Mouse (Mus musculus) stomach, embryonic 15.5 days (tissue): ENCODE results near the gene Zfand6. TPM values are rescaled to one million over a fixed set of nuclear protein-coding genes. Genes with fewer than 3 reads are reported as not detected.

Experiments
- ATAC-seq: fragments of 200-750 bp; cut with Nextera tagmentation; 2 replicates; pipeline ENCODE4 v1.8.0; 2017; ENCODE audit warnings: low read depth, moderate number of reproducible peaks, moderate TSS enrichment; ENCODE audit not compliant: insufficient read depth, low FRiP score
- H3K27ac ChIP-seq: fragments of 300-500 bp; sonication (generic); 2 replicates; pipeline ENCODE4 v1.5.1; 2015; ENCODE audit warnings: mild to moderate bottlenecking, inconsistent platforms
- H3K27me3 ChIP-seq: fragments of 300-500 bp; sonication (generic); replicated peaks from 2 replicates; pipeline ENCODE4 v1.6.1; 2015; ENCODE audit warnings: inconsistent platforms
- H3K36me3 ChIP-seq: fragments of 300-500 bp; sonication (generic); 2 replicates; pipeline ENCODE4 v1.6.1; 2015; ENCODE audit warnings: inconsistent platforms
- H3K4me1 ChIP-seq: fragments of 300-500 bp; sonication (generic); 2 replicates; pipeline ENCODE4 v1.6.1; 2015; ENCODE audit warnings: inconsistent platforms
- H3K4me2 ChIP-seq: fragments of 300-500 bp; sonication (generic); 2 replicates; pipeline ENCODE4 v1.6.1; 2015; ENCODE audit warnings: mild to moderate bottlenecking, inconsistent platforms
- H3K4me3 ChIP-seq: fragments of 300-500 bp; sonication (generic); replicated peaks from 2 replicates; pipeline ENCODE4 v1.5.1; 2015; ENCODE audit warnings: inconsistent platforms
- H3K9ac ChIP-seq: fragments of 300-500 bp; sonication (generic); 2 replicates; pipeline ENCODE4 v1.6.1; 2015; ENCODE audit warnings: inconsistent platforms
- H3K9me3 ChIP-seq: fragments of 300-500 bp; sonication (generic); 2 replicates; pipeline ENCODE4 v1.6.1; 2016; ENCODE audit warnings: inconsistent platforms
- WGBS: fragments of 180-500 bp; shearing (Covaris S2); methylation state at CpG from one replicate; pipeline ENCODE4 v1.1.7; 2015; 5-methylcytosine and 5-hydroxymethylcytosine counted together
- polyA plus RNA-seq: library from polyadenylated mRNA; unstranded; fragments of >200 nt; fragmentation: Nextera tagmentation; extraction: Ambion mirVana; gene quantifications from 2 replicates; pipeline ENCODE4 v1.2.1, GENCODE M21; 2015

The Zfand6 gene
- polyA plus RNA-seq, 1 experiment from 2014 or later = 177 TPM

- Histone ChIP-seq H3K4me1 (no peaks in the 10 kb centered on the region), H3K9ac (no peak overlapping the region), H3K36me3 (no peaks in the 10 kb centered on the region), H3K27me3 (no peaks in the 10 kb centered on the region), H3K4me2 (no peak overlapping the region), H3K4me3 (no peak overlapping the region), H3K9me3 (no peaks in the 10 kb centered on the region), H3K27ac (no peak overlapping the region)
- ATAC-seq = no peak
- WGBS = 54% methylated on average over 1 of the region's 1 CpGs
These were observed 43.5 kb downstream of the Zfand6 start for GRCm38 (mm10) chr7:84646256-84646655.

- H3K36me3 ChIP-seq = no peaks in the 10 kb centered on the region
- no peaks in the 10 kb centered on the region for H3K9me3 ChIP-seq
- no peak overlapping the region for H3K4me2 ChIP-seq
- no peak for ATAC-seq
- no peak overlapping the region for H3K9ac ChIP-seq
- WGBS = 86% methylated on average over 6 of the region's 6 CpGs
- no peaks in the 10 kb centered on the region for H3K27me3 ChIP-seq
- no peaks in the 10 kb centered on the region for H3K4me1 ChIP-seq
- no peak overlapping the region for H3K4me3 ChIP-seq
- H3K27ac ChIP-seq = no peak overlapping the region
These were observed 46.3 kb downstream of the Zfand6 start for GRCm38 (mm10) chr7:84643270-84643998.

DNA sequence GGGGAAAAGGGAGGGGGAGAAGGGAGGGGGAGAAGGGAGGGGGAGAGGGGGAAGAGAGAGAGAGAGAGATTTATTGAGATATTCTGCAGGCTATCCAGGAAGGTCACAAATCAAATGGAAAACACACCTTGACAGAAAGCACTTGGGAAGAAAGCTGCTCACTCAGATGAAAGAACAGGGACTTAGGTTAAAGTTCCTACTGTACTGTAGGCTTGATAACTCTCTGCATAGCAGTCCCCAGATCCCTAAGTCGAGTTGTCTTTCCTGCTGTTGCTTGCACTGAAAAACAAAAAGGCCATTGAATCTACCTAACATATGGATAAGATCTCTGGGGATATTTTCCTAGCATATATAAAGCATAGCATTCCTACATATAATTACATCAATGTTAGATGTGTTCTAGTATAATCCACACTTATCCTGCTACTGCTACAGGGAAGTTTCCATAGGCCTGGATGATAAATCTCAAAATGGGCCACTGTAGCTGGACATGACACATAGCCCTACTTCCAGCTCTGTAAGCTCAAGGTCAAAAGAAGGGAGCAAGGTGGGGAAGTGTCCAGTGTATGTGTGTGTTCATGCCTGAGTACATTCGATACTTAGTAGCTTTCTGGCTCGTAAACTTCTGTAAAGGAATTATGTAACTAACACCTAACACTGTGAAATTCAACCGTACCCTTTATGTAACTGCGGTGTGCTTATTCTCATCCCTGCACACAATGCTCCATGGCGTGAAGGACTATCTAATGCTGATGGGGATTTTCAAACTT, 47.4 kb downstream of the Zfand6 start:
- ATAC-seq = no peak
- no peak overlapping the region for H3K9ac ChIP-seq
- H3K4me3 ChIP-seq = no peak overlapping the region
- H3K9me3 ChIP-seq = no peaks in the 10 kb centered on the region
- 78% methylated on average over 6 of the region's 6 CpGs for WGBS
- H3K4me2 ChIP-seq = no peak overlapping the region
- H3K27me3 ChIP-seq = no peaks in the 10 kb centered on the region
- no peaks in the 10 kb centered on the region for H3K36me3 ChIP-seq
- no peaks in the 10 kb centered on the region for H3K4me1 ChIP-seq
- H3K27ac ChIP-seq = no peak overlapping the region

GRCm38 (mm10) chr7:84636939-84637338, 52.8 kb downstream of the Zfand6 start:
- no peak overlapping the region for H3K4me3 ChIP-seq
- H3K4me1 ChIP-seq = no peaks in the 10 kb centered on the region
- ATAC-seq = no peak
- H3K27me3 ChIP-seq = no peaks in the 10 kb centered on the region
- no peak overlapping the region for H3K4me2 ChIP-seq
- no peak overlapping the region for H3K9ac ChIP-seq
- H3K36me3 ChIP-seq = no peaks in the 10 kb centered on the region
- H3K9me3 ChIP-seq = no peaks in the 10 kb centered on the region
- H3K27ac ChIP-seq = no peak overlapping the region

DNA sequence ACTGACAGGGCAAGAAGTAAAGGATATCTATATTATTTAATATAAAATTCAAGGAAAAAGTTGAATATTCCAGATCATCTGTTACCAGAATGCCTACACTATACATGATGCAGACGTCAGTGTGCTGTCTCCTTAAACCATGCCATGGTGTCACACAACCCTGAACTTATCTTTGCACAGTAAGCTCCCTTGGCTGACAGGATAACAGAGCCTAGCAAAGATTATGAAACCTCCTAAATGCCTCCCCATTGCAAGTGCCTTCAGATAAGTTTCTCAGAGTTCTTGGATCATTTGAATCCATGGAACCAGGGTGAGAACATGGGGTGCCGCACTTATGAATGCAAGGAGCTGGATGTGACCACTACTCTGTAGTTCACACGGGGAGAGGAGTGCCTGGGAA, 57.9 kb downstream of the Zfand6 start:
- H3K9ac ChIP-seq = no peak overlapping the region
- no peaks in the 10 kb centered on the region for H3K4me1 ChIP-seq
- no peaks in the 10 kb centered on the region for H3K27me3 ChIP-seq
- H3K4me2 ChIP-seq = no peak overlapping the region
- peak; percentile 76; the same call in 1 of the 2 replicates for ATAC-seq
- H3K9me3 ChIP-seq = no peaks in the 10 kb centered on the region
- no peak overlapping the region for H3K4me3 ChIP-seq
- WGBS = 91% methylated on average over 3 of the region's 3 CpGs
- H3K36me3 ChIP-seq = no peaks in the 10 kb centered on the region; the same call in 1 of the 2 replicates
- no peak overlapping the region for H3K27ac ChIP-seq

- H3K36me3 ChIP-seq = peaks cover 18% of the 10 kb centered on the region
- no peak overlapping the region for H3K9ac ChIP-seq
- no peaks in the 10 kb centered on the region for H3K9me3 ChIP-seq
- 96% methylated on average over 4 of the region's 4 CpGs for WGBS
- no peaks in the 10 kb centered on the region for H3K27me3 ChIP-seq
- no peak overlapping the region for H3K27ac ChIP-seq
- H3K4me2 ChIP-seq = no peak overlapping the region
- H3K4me3 ChIP-seq = no peak overlapping the region
- no peaks in the 10 kb centered on the region for H3K4me1 ChIP-seq
- ATAC-seq = no peak
These were observed 66.0 kb downstream of the Zfand6 start for GRCm38 (mm10) chr7:84623718-84624117.

DNA sequence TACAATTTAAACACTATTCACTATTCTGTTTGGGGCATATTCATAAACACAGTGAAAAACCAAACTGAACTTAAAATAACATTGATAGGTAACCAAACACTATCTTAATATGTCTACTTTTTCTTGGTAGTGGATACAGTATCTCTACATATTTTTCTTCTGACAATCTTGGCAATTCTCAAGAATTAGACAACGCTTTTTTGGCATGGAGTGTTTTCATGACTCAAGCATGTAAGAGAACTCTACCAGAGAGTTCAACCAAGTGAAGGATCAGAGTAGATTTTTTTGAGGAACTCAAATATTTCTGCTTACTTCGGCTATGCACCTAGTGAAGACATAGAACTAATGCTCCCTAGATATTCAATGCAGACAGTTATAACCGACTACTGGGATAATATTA, 68.8 kb downstream of the Zfand6 start:
- Histone ChIP-seq H3K4me2 (no peak overlapping the region), H3K36me3 (peaks cover 22% of the 10 kb centered on the region), H3K27me3 (no peaks in the 10 kb centered on the region), H3K4me1 (no peaks in the 10 kb centered on the region), H3K4me3 (no peak overlapping the region), H3K9ac (no peak overlapping the region), H3K27ac (no peak overlapping the region), H3K9me3 (no peaks in the 10 kb centered on the region)
- WGBS = 86% methylated on average over 3 of the region's 3 CpGs
- ATAC-seq = no peak

- no peaks in the 10 kb centered on the region for H3K27me3 ChIP-seq
- no peak overlapping the region for H3K4me2 ChIP-seq
- ATAC-seq = no peak
- no peak overlapping the region for H3K4me3 ChIP-seq
- H3K36me3 ChIP-seq = peaks cover 18% of the 10 kb centered on the region
- no peak overlapping the region for H3K27ac ChIP-seq
- H3K9ac ChIP-seq = no peak overlapping the region
- no peaks in the 10 kb centered on the region for H3K9me3 ChIP-seq
- WGBS = 86% methylated on average over 2 of the region's 2 CpGs
- no peaks in the 10 kb centered on the region for H3K4me1 ChIP-seq
These were observed 70.8 kb downstream of the Zfand6 start for GRCm38 (mm10) chr7:84618951-84619350.

GRCm38 (mm10) chr7:84612445-84612844, 77.3 kb downstream of the Zfand6 start:
- Histone ChIP-seq H3K9me3 (no peaks in the 10 kb centered on the region), H3K36me3 (0 out of 2 replicates have a peak, but pooled peaks cover 3% of the 10 kb centered on the region), H3K27me3 (no peaks in the 10 kb centered on the region), H3K4me3 (no peak overlapping the region), H3K4me2 (no peak overlapping the region), H3K27ac (no peak overlapping the region), H3K4me1 (no peaks in the 10 kb centered on the region), H3K9ac (no peak overlapping the region)
- 73% methylated on average over 4 of the region's 4 CpGs for WGBS
- ATAC-seq = no peak

- Histone ChIP-seq H3K36me3 (no peaks in the 10 kb centered on the region), H3K9me3 (no peaks in the 10 kb centered on the region), H3K4me1 (no peaks in the 10 kb centered on the region), H3K4me3 (no peak overlapping the region), H3K27me3 (no peaks in the 10 kb centered on the region), H3K9ac (no peak overlapping the region), H3K27ac (no peak overlapping the region), H3K4me2 (no peak overlapping the region)
- ATAC-seq = no peak
- 93% methylated on average over 1 of the region's 1 CpGs for WGBS
These were observed 78.2 kb downstream of the Zfand6 start for GRCm38 (mm10) chr7:84611609-84612008.

- Histone ChIP-seq H3K27ac (peak within 1 kb of the TSS; percentile 51; the same call in 1 of the 2 replicates), H3K4me1 (peaks cover 4% of the 10 kb centered on the region; the same call in 1 of the 2 replicates), H3K9me3 (no peaks in the 10 kb centered on the region), H3K4me2 (peak within 1 kb of the TSS; percentile 93), H3K4me3 (peak within 1 kb of the TSS; percentile 59), H3K36me3 (no peaks in the 10 kb centered on the region), H3K27me3 (no peaks in the 10 kb centered on the region), H3K9ac (peak within 1 kb of the TSS; percentile 46)
- ATAC-seq = no peak; the same call in none of the 2 replicates
- 4% methylated on average over 10 of the region's 10 CpGs for WGBS
These were observed 83.4 kb downstream of the Zfand6 start, which contains the start of gene Fah for GRCm38 (mm10) chr7:84606293-84606749. Gene Fah, minus strand, starts transcription at chr7:84606722.

DNA sequence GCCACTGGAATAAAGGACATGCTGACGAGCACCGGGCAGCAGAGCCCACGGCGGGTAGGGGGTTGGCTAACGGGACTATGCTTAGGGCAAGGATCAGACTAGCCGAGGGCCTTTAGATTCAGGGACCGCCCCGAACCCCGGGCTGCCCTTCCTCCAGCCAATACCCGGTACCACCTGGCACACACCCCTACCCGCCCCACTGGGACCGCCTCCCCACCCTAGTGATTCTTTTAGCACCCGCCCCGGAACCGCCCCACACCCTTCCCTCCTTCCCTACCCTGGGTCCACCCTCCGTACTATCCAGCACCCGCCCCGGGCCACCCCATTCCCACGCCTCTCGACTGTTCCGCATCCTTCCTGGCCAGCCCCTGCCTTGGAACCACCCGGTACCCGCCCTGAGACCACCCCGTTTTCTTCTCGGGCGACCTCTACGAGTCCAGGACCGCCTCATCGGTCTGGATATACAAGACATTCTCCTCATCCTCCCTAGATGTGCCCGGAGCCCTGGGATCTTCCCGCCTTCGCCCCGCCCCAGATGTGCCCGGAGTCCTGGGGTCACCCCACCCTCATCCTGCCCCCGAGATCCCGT, 84.0 kb downstream of the Zfand6 start:
- ATAC-seq = peak; percentile 95
- peak overlapping the region; percentile 59 for H3K4me3 ChIP-seq
- H3K9me3 ChIP-seq = no peaks in the 10 kb centered on the region
- H3K4me1 ChIP-seq = peaks cover 4% of the 10 kb centered on the region; the same call in 1 of the 2 replicates
- H3K36me3 ChIP-seq = no peaks in the 10 kb centered on the region
- whole genome bisulfite sequencing = under 1% methylated on average over 32 of the region's 36 CpGs
- H3K27me3 ChIP-seq = no peaks in the 10 kb centered on the region
- peak overlapping the region; percentile 51; the same call in 1 of the 2 replicates for H3K27ac ChIP-seq
- peak overlapping the region; percentile 93 for H3K4me2 ChIP-seq
- H3K9ac ChIP-seq = peak overlapping the region; percentile 46
